Mouse (Mus musculus) bone marrow macrophage, adult 2 months (primary cell): ENCODE measurements at regions not wholly inside any gene's neighbourhood (a gene's known extent, or its start where the extent isn't known, plus 50 kb on each side); places are given as distances from the start of the nearest gene placed in this dataset.

Source experiments
- CTCF ChIP-seq: IDR thresholded peaks from 2 replicates; pipeline ENCODE4 v1.5.1; 2012; ENCODE audit warnings: low read depth, mild to moderate bottlenecking, low read length, moderate library complexity
- POLR2A ChIP-seq: IDR thresholded peaks from 2 replicates; pipeline ENCODE4 v1.6.1; 2012; ENCODE audit warnings: mild to moderate bottlenecking, low read depth, low read length, borderline replicate concordance

- peak; percentile 92 for TF ChIP-seq CTCF
- TF ChIP-seq POLR2A: no peak
Observed at GRCm38 (mm10) chr15:84613536-84614527, 55.6 kb upstream of the Prr5 start.
